Mouse (Mus musculus): ENCODE data around the gene Gm10160.

DNA sequence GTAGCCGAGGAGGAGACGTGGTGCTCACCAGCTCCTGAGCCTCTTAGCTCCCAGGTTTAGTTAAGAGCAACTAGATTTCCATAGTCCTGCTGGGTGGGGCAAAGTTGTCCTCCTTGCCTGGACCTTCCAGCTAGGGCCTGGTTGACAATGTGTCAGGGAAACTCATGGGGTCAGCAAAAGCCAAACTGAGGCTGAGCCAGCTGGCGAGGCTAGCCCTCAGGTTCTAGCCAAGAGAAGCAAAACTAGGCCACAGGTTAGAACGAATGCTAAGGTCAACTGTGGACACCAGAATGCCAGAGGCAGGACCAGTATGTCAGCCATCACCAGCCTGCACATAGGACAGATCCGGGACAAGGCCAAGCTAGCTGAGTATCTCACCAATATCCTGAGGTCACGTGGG lies 14.2 kb downstream of the Gm10160 start:
- no peak for TF ChIP-seq EP300 (IDR thresholded peaks at IDR 0.05; ENCODE audit: insufficient read depth, low read depth, low read length)
- TF ChIP-seq CTCF (IDR thresholded peaks at IDR 0.05), result no peak
- TF ChIP-seq POLR2A (IDR thresholded peaks at IDR 0.05; ENCODE audit: insufficient read depth, low read depth, low read length), result no peak
